Mouse (Mus musculus) stomach, embryonic 16.5 days (tissue): ENCODE measurements at regions not wholly inside any gene's neighbourhood (a gene's known extent, or its start where the extent isn't known, plus 50 kb on each side); places are given as distances from the start of the nearest gene placed in this dataset.
"Not testable (repeated sequence)": the region's sequence is repeated elsewhere in the genome, so short reads cannot be mapped to it uniquely, and the experiment has no call there.

ENCODE experiments used
- ATAC-seq: fragments of 200-750 bp; cut with Nextera tagmentation; 2 replicates; pipeline ENCODE4 v1.8.0; 2017; ENCODE audit warnings: moderate number of reproducible peaks, moderate TSS enrichment; ENCODE audit not compliant: insufficient read depth, low FRiP score
- H3K27ac ChIP-seq: fragments of 300-500 bp; sonication (generic); 2 replicates; pipeline ENCODE4 v1.5.1; 2014; ENCODE audit warnings: low read length
- H3K27me3 ChIP-seq: fragments of 300-500 bp; sonication (generic); 2 replicates; pipeline ENCODE4 v1.6.1; 2014; ENCODE audit warnings: low read length, control low read depth, mixed read lengths; ENCODE audit not compliant: control insufficient read depth, insufficient read depth
- H3K36me3 ChIP-seq: fragments of 300-500 bp; sonication (generic); 2 replicates; pipeline ENCODE4 v1.6.1; 2014; ENCODE audit warnings: low read length; ENCODE audit not compliant: control insufficient read depth, insufficient read depth
- H3K4me1 ChIP-seq: fragments of 300-500 bp; sonication (generic); 2 replicates; pipeline ENCODE4 v1.6.1; 2014; ENCODE audit warnings: low read length, control low read depth, mixed read lengths; ENCODE audit not compliant: control insufficient read depth, insufficient read depth
- H3K4me2 ChIP-seq: fragments of 300-500 bp; sonication (generic); 2 replicates; pipeline ENCODE4 v1.6.1; 2014; ENCODE audit warnings: low read depth, low read length, mixed read lengths
- H3K4me3 ChIP-seq: fragments of 300-500 bp; sonication (generic); replicated peaks from 2 replicates; pipeline ENCODE4 v1.5.1; 2014; ENCODE audit warnings: mild to moderate bottlenecking, low read length
- H3K9ac ChIP-seq: fragments of 300-500 bp; sonication (generic); 2 replicates; pipeline ENCODE4 v1.6.1; 2014; ENCODE audit warnings: low read length
- H3K9me3 ChIP-seq: fragments of 300-500 bp; sonication (generic); replicated peaks from 2 replicates; pipeline ENCODE4 v1.6.1; 2016; ENCODE audit warnings: low read length, control low read depth; ENCODE audit not compliant: control insufficient read depth
- WGBS: fragments of 180-500 bp; shearing (Covaris S2); extraction: QIAGEN DNeasy Blood & Tissue Kit; methylation state at CpG from one replicate; pipeline ENCODE4 v1.1.7; 2014; 5-methylcytosine and 5-hydroxymethylcytosine counted together

DNA sequence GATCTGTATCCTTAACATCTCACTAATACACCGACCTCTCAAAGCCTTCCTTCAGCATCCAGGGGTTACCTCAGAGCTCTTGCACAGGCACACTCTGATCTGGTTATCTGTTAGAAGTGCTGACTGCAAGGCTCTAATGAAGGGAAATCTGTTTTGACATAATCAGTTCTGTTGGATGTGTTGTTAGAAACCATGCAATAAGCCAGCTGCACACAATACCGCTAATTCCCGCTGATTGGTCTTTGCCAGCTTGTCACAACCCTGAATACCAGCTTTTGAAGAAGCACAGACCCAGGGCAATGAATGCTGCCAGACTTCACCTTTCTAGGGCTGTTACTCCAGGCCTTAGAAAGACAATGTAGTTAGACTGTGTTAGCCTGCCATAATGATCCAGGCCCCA, 613.7 kb upstream of the Rgmb start:
- ATAC-seq: no peak
- Histone ChIP-seq H3K27ac (no peak overlapping the region), H3K36me3 (no peaks in the 10 kb centered on the region), H3K9me3 (no peaks in the 10 kb centered on the region), H3K9ac (no peak overlapping the region), H3K4me3 (no peak overlapping the region), H3K27me3 (no peaks in the 10 kb centered on the region), H3K4me2 (no peak overlapping the region), H3K4me1 (no peaks in the 10 kb centered on the region)
- WGBS: 71% methylated on average over 3 of the region's 3 CpGs

DNA sequence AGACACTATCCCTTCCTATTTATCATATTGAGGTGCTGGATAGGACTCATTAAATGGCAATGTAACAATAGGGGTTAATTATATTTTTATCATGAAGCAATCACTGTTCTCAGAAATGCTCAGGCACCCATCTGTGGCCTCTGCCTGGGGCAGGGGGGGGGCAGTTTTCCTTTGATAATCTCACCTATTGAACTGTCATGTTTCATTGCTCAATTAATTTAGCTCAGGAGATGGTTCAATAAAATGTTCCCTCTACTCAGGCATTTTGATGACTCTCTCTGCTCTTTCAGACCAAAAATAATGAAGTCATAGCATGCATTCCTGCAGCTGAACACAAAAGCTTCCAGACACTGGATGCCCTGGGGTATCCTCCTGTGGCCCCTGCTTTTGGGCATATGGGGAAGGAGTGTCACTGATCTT, 564.4 kb upstream of the Rgmb start:
- no peak for ATAC-seq
- H3K4me3 ChIP-seq: no peak overlapping the region
- no peaks in the 10 kb centered on the region for H3K36me3 ChIP-seq
- no peaks in the 10 kb centered on the region for H3K27me3 ChIP-seq
- no peaks in the 10 kb centered on the region for H3K9me3 ChIP-seq
- no peaks in the 10 kb centered on the region for H3K4me1 ChIP-seq
- H3K27ac ChIP-seq: no peak overlapping the region
- no peak overlapping the region for H3K4me2 ChIP-seq
- H3K9ac ChIP-seq: no peak overlapping the region

DNA sequence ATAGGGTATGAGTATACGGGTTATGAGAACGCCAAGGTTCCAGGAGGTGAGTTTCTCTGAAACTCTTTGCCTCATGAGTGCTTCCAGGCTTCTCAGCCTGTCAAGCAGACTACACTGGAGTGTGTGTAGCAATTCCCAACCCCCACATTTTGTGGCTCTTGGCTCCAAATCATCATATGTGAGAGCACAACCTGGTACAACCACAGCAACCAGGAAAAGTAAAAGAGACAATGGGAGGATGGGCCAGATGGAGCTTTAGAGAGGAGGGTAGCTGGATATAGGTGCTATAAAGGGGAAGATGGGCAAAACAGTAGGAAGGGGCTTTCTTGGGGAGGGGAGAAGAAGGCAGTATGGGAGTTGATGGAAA, 544.0 kb upstream of the Rgmb start:
- not testable (repeated sequence) for ATAC-seq

DNA sequence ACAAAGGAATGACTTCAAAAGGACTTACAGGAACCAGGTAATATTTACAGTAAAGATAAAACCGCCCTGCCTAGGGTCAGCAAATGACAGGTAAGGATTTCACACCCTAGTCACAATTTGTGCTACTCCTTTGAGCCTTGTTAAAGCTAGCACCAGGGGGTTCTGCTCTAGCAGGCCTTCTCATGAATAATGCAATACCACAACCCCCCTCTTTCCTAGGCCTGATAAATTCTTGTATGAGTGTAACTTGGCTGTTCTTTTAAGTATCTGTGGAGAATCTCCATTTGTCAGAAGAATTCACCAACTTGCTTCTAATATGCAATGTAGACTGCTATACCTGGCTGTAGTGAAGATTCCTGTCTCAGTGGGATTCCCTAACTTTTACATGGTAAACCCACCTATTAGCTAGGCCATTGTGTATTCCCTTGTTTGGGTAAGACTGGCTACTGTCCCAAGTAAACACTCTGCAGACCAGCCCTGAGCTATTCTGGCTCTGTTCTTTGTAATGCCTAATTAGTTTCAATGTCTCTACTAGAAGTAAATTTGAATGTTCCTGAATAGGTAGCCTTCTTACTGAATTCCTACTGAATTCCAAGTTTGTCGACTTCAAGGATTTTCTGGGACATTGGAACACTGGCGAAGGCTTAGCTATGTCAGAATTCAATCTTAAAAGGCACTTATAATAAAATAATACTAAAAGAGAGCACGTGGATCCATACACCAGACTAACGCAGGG, 543.4 kb upstream of the Rgmb start:
- not testable (repeated sequence) for H3K4me3 ChIP-seq, H3K27me3 ChIP-seq, H3K27ac ChIP-seq, ATAC-seq, H3K4me1 ChIP-seq, H3K36me3 ChIP-seq, H3K9me3 ChIP-seq, H3K9ac ChIP-seq, H3K4me2 ChIP-seq
- 82% methylated on average over 5 of the region's 5 CpGs for WGBS

More for the DNA sequence above, 544.0 kb upstream of the Rgmb start:
- H3K27ac ChIP-seq, H3K4me1 ChIP-seq, H3K9ac ChIP-seq, H3K27me3 ChIP-seq, H3K9me3 ChIP-seq, H3K4me3 ChIP-seq, H3K4me2 ChIP-seq, H3K36me3 ChIP-seq: not testable (repeated sequence)
- WGBS: 93% methylated on average over 2 of the region's 2 CpGs

DNA sequence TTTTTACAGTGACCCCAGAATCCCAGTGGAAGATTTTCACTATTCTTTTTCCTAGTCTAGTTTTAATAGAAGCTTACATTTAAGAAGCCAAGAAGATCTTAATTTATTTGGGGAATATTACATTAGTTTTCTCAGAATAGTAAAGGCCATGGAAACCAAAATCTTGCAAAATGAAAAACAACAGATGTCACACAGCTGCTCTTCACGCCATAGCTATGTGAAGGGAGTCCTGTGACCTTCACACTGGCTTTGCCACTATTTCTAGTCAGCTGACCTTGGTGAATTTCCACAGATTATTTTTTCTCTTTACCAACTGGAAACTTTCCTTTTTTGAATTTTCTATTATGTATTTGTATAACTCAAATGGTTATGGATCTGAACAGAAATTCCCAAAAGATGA, 542.1 kb upstream of the Rgmb start:
- Histone ChIP-seq H3K4me1 (no peaks in the 10 kb centered on the region), H3K9me3 (no peaks in the 10 kb centered on the region), H3K27me3 (no peaks in the 10 kb centered on the region), H3K9ac (no peak overlapping the region), H3K4me2 (no peak overlapping the region), H3K27ac (no peak overlapping the region), H3K4me3 (no peak overlapping the region), H3K36me3 (no peaks in the 10 kb centered on the region)
- 58% methylated on average over 1 of the region's 1 CpGs for WGBS
- ATAC-seq: no peak

DNA sequence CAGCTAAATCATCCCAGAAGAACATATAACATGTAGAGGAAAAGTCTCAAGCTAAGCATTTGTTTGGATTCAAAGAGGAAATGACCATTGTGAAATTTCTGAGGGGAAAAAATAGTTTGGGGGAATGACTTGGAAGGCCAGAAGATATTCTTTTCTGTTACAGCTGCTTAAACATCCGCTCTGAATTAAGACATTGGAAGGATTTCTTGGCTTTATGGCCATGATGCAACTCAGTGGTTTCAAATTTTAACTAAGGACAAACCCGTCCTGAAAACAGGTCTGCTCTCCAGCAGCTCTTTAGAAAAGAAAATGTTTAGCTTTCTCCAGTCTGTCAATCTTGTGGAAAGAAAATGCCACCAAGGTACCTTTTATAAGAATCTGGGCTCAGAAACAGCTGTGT, 513.2 kb upstream of the Rgmb start:
- no peak for ATAC-seq
- H3K36me3 ChIP-seq: no peaks in the 10 kb centered on the region
- H3K4me3 ChIP-seq: no peak overlapping the region
- 0 out of 2 replicates have a peak, but pooled peaks cover 7% of the 10 kb centered on the region for H3K4me1 ChIP-seq
- H3K27ac ChIP-seq: peak overlapping the region; percentile 39; the same call in 1 of the 2 replicates
- no peak overlapping the region for H3K9ac ChIP-seq
- WGBS: 51% methylated on average over 2 of the region's 2 CpGs
- no peaks in the 10 kb centered on the region for H3K27me3 ChIP-seq
- H3K4me2 ChIP-seq: no peak overlapping the region
- no peaks in the 10 kb centered on the region for H3K9me3 ChIP-seq

DNA sequence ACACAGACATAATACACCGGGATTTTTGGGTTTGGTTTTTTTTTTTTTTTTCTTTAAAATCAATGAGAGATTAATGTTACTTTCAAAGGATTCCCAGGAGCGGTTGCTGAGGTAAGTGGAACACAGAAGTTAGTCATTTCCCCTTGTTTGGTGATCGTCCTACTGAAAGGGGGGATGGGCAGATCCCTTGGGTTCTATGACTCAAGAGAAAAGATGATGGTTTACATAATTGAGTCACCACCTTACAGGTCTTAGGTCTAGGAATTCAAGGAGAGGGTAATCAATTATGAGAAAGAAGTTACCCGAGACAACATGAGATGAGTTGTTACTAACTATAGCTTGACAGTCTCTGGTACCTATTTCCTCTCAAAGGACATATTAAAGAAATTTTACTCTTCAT, 511.9 kb upstream of the Rgmb start:
- ATAC-seq: no peak
- Histone ChIP-seq H3K36me3 (no peaks in the 10 kb centered on the region), H3K4me2 (no peak overlapping the region), H3K9me3 (no peaks in the 10 kb centered on the region), H3K9ac (no peak overlapping the region), H3K27me3 (no peaks in the 10 kb centered on the region), H3K4me1 (0 out of 2 replicates have a peak, but pooled peaks cover 7% of the 10 kb centered on the region), H3K27ac (no peak overlapping the region), H3K4me3 (no peak overlapping the region)
- 67% methylated on average over 4 of the region's 4 CpGs for WGBS

DNA sequence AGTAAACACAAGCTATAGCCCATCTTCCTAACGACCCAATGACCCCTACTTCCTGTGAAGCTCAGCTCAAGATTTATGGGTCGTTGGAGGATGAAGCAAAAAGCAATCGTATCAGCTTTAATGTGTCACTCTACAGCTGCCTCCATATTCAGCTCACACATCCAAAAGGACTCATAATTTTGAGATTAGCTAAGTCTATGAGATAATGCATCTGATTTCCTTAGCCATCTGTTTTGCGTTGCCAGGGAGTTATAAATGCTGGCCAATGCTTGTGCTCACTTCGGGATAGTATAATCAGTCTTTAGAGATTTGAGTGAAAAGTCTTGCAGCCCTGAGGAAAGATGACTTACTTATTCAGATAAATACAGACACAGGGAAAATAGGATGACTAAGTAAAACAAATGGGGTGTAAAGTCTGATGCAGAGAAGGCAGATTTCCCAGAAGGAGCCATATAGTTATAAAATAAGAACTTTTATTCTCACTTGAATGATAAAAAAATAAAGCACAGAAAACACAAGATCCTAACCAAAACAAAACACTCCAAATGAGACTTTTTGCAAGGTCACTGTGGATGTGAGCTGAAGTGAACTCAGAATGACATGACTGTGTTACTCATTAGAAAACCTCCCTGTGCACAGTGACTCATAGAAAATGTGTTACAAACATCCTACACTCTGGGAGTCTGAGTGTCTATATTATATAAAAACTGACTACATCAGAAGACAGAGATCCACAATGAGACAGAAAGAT, 509.1 kb upstream of the Rgmb start:
- ATAC-seq: peak; percentile 64; the same call in 1 of the 2 replicates
- Histone ChIP-seq H3K27ac (0 out of 2 replicates have a peak overlapping the region, but pooled peaks have one; percentile 1), H3K9me3 (no peaks in the 10 kb centered on the region), H3K4me1 (0 out of 2 replicates have a peak, but pooled peaks cover 7% of the 10 kb centered on the region), H3K4me3 (no peak overlapping the region), H3K4me2 (no peak overlapping the region), H3K27me3 (no peaks in the 10 kb centered on the region), H3K9ac (no peak overlapping the region), H3K36me3 (no peaks in the 10 kb centered on the region)
- WGBS: 34% methylated on average over 5 of the region's 5 CpGs

DNA sequence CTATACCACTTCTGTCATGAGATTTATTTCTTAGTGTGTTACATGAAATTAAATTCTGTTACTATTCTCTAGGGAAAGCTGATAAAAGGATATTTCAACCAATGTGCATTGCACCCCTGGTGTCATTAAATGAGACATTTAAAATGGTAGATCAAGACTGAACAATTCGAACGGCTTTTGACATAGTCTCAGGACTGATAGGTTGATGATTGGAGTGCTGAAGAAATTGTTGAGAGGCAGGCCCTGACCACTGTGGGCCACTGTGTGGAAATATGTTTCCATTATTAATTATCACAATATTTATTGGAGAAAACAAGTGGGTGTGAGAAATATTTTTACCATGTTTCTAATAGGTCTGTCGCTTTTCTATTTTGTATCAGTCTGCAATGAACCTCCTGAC, 481.1 kb upstream of the Rgmb start:
- Histone ChIP-seq H3K36me3 (no peaks in the 10 kb centered on the region), H3K27me3 (no peaks in the 10 kb centered on the region), H3K4me2 (no peak overlapping the region), H3K27ac (no peak overlapping the region), H3K9ac (no peak overlapping the region), H3K4me3 (no peak overlapping the region), H3K4me1 (no peaks in the 10 kb centered on the region), H3K9me3 (no peaks in the 10 kb centered on the region)
- 91% methylated on average over 3 of the region's 3 CpGs for WGBS
- no peak for ATAC-seq
